Mouse (Mus musculus) hindbrain, embryonic 16.5 days (tissue): ENCODE results near the gene Ube3c. TPM values are rescaled to one million over a fixed set of nuclear protein-coding genes. Genes with fewer than 3 reads are reported as not detected.

Source experiments
- polyA plus RNA-seq: library from polyadenylated mRNA; unstranded; fragments of >200 nt; fragmentation: Nextera tagmentation; extraction: Ambion mirVana; gene quantifications from 2 replicates; pipeline ENCODE4 v1.2.1, GENCODE M21; 2015

Ube3c gene
- polyA plus RNA-seq, 1 experiment from 2014 or later, result 19.1 TPM

Other genes with a start within 250 kb of the Ube3c start
- gene Lmbr1, start 190.9 kb upstream of the Ube3c start, polyA plus RNA-seq, result 38.0 and 42.8 TPM in 2 replicates
- 18.2 and 18.9 TPM in 2 replicates for gene Nom1, start 134.6 kb upstream of the Ube3c start, polyA plus RNA-seq
- gene Mnx1, start 90.8 kb upstream of the Ube3c start, polyA plus RNA-seq, result 0.25 TPM in 1 of 2 replicates, not detected in the other
- gene Dnajb6, start 166.4 kb downstream of the Ube3c start, polyA plus RNA-seq, result 286 TPM in 2 replicates
- not detected in 2 replicates for gene Gm5129, start 166.7 kb downstream of the Ube3c start, polyA plus RNA-seq